Mouse (Mus musculus): ENCODE measurements around the gene Grb7.

Grb7 gene

DNA sequence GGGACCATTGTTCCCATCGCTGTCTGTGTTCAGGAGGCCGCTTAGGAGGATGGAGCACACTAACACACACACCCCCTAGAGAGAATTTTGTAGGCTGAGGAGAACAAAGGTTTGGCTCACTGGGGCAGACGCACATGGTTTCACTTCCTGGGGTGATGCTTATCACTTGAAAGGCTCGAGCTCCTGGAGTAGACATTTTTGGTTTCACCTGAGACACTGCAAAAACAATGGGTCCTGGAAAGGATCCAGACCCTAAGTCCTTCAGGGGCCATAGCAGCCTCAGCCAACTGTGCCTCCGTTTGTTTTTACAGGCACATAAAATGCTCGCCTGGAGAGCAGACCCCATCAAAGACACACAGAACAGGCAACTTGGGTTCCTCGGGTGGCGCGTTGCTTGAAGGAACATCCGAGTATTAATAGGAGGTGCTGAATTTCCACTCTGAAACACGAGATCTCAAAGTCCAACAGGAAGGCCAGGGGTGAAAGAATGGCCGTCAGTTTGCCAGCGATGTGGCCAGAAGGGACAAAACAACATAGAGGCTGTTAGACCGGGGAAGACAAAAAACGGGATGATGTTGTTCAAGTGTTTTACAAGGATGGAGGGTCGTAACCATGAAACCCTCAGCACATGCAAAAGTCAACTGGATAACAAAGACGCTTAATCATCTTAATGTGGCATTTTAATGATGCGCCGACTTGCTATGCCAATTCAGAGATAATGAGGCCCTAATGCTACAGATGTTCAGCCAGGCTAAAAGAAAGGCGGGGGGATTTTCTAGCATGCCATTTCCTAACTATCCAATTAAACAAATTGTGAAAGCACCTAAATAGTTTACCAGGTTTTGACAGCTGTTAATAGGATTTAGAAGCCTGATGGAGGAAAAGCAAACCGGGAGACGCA, 51.4 kb downstream of the Grb7 start:
- no peak for DNase-seq (ENCODE audit: low spot score in 2 of 2)

DNA sequence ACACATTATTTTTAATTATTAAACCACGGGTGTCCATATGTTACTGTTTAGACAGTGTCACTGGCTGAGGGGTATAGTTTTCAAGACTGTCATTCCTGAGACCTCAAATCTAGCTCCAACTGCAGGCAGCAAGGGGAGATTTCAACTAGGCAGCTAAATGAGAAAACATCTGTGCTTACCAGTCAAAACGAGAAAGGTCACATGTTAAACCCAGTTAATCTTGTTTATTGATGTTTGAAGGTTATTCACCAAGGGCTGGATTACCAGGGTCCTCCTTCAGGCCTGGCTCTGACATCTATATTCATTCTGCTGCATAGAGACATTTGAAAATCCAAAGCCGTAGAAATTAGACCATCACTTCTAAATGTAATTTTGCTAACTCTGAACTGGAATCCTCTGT, 58.7 kb downstream of the Grb7 start:
- no peak for DNase-seq (ENCODE audit: low spot score in 2 of 2)

Measured in urinary bladder, postnatal 36 days (tissue).